Mouse (Mus musculus) lung, adult 2 months (tissue): ENCODE measurements around the gene Wipf1.

ENCODE experiments used
- CTCF ChIP-seq: fragments of 200-500 bp; IDR thresholded peaks from 2 replicates; pipeline ENCODE4 v1.5.1; 2011; ENCODE audit warnings: mild to moderate bottlenecking, low read length, control low read depth; ENCODE audit not compliant: insufficient read depth
- POLR2A ChIP-seq: fragments of 200-500 bp; IDR thresholded peaks from 2 replicates; pipeline ENCODE4 v1.6.1; 2011; ENCODE audit warnings: low read depth, mild to moderate bottlenecking, control low read depth, low read length, borderline replicate concordance; ENCODE audit errors: extremely low read depth

GRCm38 (mm10) chr2:73440319-73440718, 89.2 kb downstream of the Wipf1 start:
- TF ChIP-seq CTCF (no peak), POLR2A (no peak)
